Mouse (Mus musculus): ENCODE results near the gene Cacna2d3. TPM values are rescaled to one million over a fixed set of nuclear protein-coding genes. Genes with fewer than 3 reads are reported as not detected.

Cacna2d3 gene
- polyA plus RNA-seq, 1 experiment from 2014 or later: 0.99 TPM

- Histone ChIP-seq H3K4me2 (replicated peaks; ENCODE audit: low read depth) (no peak overlapping the region), H3K9me3 (ENCODE audit: control insufficient read depth) (no peaks in the 10 kb centered on the region), H3K4me1 (replicated peaks; ENCODE audit: control insufficient read depth, insufficient read depth, low read length) (no peaks in the 10 kb centered on the region), H3K36me3 (ENCODE audit: control insufficient read depth, insufficient read depth) (no peaks in the 10 kb centered on the region), H3K9ac (ENCODE audit: low read depth, low read length) (no peak overlapping the region), H3K4me3 (ENCODE audit: low read depth, low read length) (no peak overlapping the region), H3K27ac (ENCODE audit: low read depth, low read length) (no peak overlapping the region), H3K27me3 (replicated peaks; ENCODE audit: control insufficient read depth, insufficient read depth, low read length) (no peaks in the 10 kb centered on the region)
- no peak for TF ChIP-seq CTCF (IDR thresholded peaks at IDR 0.05; ENCODE audit: low read depth)
- ATAC-seq: no peak
- 89% methylated on average over 6 of the region's 6 CpGs for WGBS
Observed at GRCm38 (mm10) chr14:29111666-29112065, 610.0 kb downstream of the Cacna2d3 start.

DNA sequence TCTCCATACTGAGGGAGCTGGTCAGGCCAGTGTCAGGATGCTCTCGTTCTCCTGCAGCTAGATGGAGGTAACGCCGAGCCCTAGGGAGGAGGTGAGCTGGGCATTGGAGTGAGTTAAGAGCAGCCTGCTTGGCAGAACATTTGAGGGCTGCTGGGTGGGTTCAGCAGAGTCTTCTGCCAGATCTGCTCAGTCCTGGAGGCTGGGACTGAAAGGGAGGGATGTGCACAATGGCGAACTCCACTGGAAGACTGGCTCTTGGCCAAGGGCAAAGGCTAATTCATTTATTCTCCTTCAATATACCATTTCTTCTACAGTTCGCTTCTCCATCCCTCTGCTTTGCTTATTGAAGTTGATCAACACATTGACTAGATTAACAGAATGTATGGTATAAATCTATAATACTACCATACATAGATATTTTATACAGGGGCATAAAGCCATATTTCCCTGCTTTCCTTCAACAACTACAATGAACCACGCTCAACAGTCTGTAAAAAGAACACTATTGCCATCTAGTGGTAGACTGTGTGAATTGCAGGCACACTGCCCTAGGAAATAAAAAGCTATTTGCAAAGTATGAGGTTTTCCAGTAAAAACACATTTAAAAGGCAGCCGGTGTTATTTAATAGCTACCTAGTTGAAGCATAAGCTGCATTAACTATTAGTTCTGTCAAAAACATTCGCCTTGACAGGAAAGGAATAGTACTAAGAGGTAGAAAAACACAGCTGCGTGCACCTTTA is 611.1 kb downstream of the Cacna2d3 start:
- Histone ChIP-seq H3K9me3 (ENCODE audit: control insufficient read depth) (no peaks in the 10 kb centered on the region), H3K36me3 (ENCODE audit: control insufficient read depth, insufficient read depth) (no peaks in the 10 kb centered on the region), H3K4me1 (replicated peaks; ENCODE audit: control insufficient read depth, insufficient read depth, low read length) (no peaks in the 10 kb centered on the region), H3K27me3 (replicated peaks; ENCODE audit: control insufficient read depth, insufficient read depth, low read length) (no peaks in the 10 kb centered on the region), H3K27ac (ENCODE audit: low read depth, low read length) (no peak overlapping the region), H3K9ac (ENCODE audit: low read depth, low read length) (no peak overlapping the region), H3K4me2 (replicated peaks; ENCODE audit: low read depth) (no peak overlapping the region), H3K4me3 (ENCODE audit: low read depth, low read length) (no peak overlapping the region)
- no peak for ATAC-seq
- peak; percentile 74 for TF ChIP-seq CTCF (IDR thresholded peaks at IDR 0.05; ENCODE audit: low read depth)
- 86% methylated on average over 9 of the region's 9 CpGs for WGBS

DNA sequence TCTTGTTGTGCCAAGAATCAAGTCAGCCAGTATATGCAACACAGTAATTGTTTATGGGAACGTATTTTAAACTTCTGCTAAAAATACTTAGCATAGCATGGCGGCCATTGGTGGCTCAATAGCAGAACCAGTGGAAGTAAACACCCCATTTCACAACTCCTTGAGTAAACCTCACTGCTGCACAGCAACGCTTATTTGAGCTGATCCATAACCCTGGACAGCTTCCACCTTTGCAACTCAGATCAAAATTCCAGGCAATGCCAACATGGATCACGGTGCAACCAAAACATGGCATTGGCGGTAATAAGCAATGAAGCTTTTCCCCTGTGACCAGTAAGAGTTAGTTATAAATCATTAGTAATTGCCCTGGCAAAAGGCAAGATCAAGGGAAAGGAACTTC is 614.2 kb downstream of the Cacna2d3 start:
- Histone ChIP-seq H3K27ac (ENCODE audit: low read depth, low read length) (no peak overlapping the region), H3K9me3 (ENCODE audit: control insufficient read depth) (no peaks in the 10 kb centered on the region)

GRCm38 (mm10) chr14:29097776-29098175 is 623.9 kb downstream of the Cacna2d3 start:
- Histone ChIP-seq H3K9ac (ENCODE audit: low read depth, low read length) (no peak overlapping the region), H3K4me3 (ENCODE audit: low read depth, low read length) (no peak overlapping the region), H3K4me2 (replicated peaks; ENCODE audit: low read depth) (no peak overlapping the region), H3K36me3 (ENCODE audit: control insufficient read depth, insufficient read depth) (no peaks in the 10 kb centered on the region), H3K9me3 (ENCODE audit: control insufficient read depth) (no peaks in the 10 kb centered on the region), H3K27me3 (replicated peaks; ENCODE audit: control insufficient read depth, insufficient read depth, low read length) (no peaks in the 10 kb centered on the region), H3K4me1 (replicated peaks; ENCODE audit: control insufficient read depth, insufficient read depth, low read length) (no peaks in the 10 kb centered on the region), H3K27ac (ENCODE audit: low read depth, low read length) (no peak overlapping the region)
- TF ChIP-seq CTCF (IDR thresholded peaks at IDR 0.05; ENCODE audit: low read depth): no peak
- ATAC-seq: no peak
- 69% methylated on average over 12 of the region's 12 CpGs for WGBS

More for the DNA sequence above, 614.2 kb downstream of the Cacna2d3 start:
- WGBS: 81% methylated on average over 5 of the region's 5 CpGs
- no peak for TF ChIP-seq CTCF (IDR thresholded peaks at IDR 0.05; ENCODE audit: low read depth)
- no peaks in the 10 kb centered on the region for H3K36me3 ChIP-seq (ENCODE audit: control insufficient read depth, insufficient read depth)
- H3K27me3 ChIP-seq (replicated peaks; ENCODE audit: control insufficient read depth, insufficient read depth, low read length): no peaks in the 10 kb centered on the region
- H3K4me3 ChIP-seq (ENCODE audit: low read depth, low read length): no peak overlapping the region
- ATAC-seq: no peak
- no peak overlapping the region for H3K4me2 ChIP-seq (replicated peaks; ENCODE audit: low read depth)
- no peak overlapping the region for H3K9ac ChIP-seq (ENCODE audit: low read depth, low read length)
- no peaks in the 10 kb centered on the region for H3K4me1 ChIP-seq (replicated peaks; ENCODE audit: control insufficient read depth, insufficient read depth, low read length)

DNA sequence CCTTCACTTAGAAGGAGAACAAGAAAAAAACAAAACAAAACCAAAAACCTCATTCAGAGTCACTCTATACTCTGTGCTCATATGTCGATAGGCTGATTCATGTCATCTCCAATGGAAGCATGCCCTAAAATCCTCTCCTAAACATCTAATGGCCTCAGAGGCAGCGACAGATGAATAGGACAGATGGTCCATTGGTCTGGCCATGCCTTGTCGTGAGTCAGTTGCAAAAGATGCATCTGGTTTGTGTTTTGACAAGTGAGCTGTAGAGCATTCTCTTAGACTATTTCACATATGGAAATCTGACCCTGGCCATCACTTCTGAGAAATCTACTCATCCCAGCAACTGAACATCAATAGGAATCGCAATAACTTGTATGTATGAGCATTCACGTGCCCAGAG is 626.2 kb downstream of the Cacna2d3 start:
- no peak overlapping the region for H3K27ac ChIP-seq (ENCODE audit: low read depth, low read length)
- no peak for ATAC-seq
- no peak overlapping the region for H3K9ac ChIP-seq (ENCODE audit: low read depth, low read length)
- TF ChIP-seq CTCF (IDR thresholded peaks at IDR 0.05; ENCODE audit: low read depth): no peak
- 88% methylated on average over 5 of the region's 5 CpGs for WGBS
- H3K9me3 ChIP-seq (ENCODE audit: control insufficient read depth): no peaks in the 10 kb centered on the region
- H3K4me3 ChIP-seq (ENCODE audit: low read depth, low read length): no peak overlapping the region
- no peaks in the 10 kb centered on the region for H3K27me3 ChIP-seq (replicated peaks; ENCODE audit: control insufficient read depth, insufficient read depth, low read length)
- no peak overlapping the region for H3K4me2 ChIP-seq (replicated peaks; ENCODE audit: low read depth)
- no peaks in the 10 kb centered on the region for H3K36me3 ChIP-seq (ENCODE audit: control insufficient read depth, insufficient read depth)
- H3K4me1 ChIP-seq (replicated peaks; ENCODE audit: control insufficient read depth, insufficient read depth, low read length): no peaks in the 10 kb centered on the region

DNA sequence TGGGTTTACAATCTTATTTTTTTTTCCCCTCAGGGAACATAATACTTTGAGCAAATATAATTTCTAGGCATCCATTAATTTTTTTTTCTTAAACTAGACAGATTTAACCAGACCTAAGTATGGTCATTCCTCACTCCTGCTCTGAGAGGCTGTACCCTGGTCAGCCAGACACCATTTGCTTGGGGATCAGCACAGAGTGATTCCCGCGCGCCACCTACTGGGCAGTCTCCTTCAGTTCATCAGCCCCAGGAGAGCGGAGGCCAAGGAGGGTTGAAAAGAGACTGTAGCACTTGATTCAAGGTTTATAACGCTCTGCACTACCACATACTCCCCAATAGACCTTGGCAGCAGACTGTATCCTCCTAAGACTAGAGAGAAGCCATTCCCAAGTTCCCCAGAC is 631.6 kb downstream of the Cacna2d3 start:
- Histone ChIP-seq H3K27me3 (replicated peaks; ENCODE audit: control insufficient read depth, insufficient read depth, low read length) (no peaks in the 10 kb centered on the region), H3K27ac (ENCODE audit: low read depth, low read length) (no peak overlapping the region), H3K4me1 (replicated peaks; ENCODE audit: control insufficient read depth, insufficient read depth, low read length) (no peaks in the 10 kb centered on the region), H3K9me3 (ENCODE audit: control insufficient read depth) (no peaks in the 10 kb centered on the region), H3K9ac (ENCODE audit: low read depth, low read length) (no peak overlapping the region), H3K36me3 (ENCODE audit: control insufficient read depth, insufficient read depth) (no peaks in the 10 kb centered on the region), H3K4me2 (replicated peaks; ENCODE audit: low read depth) (no peak overlapping the region), H3K4me3 (ENCODE audit: low read depth, low read length) (no peak overlapping the region)
- 5% methylated on average over 5 of the region's 5 CpGs for WGBS
- peak; percentile 95 for TF ChIP-seq CTCF (IDR thresholded peaks at IDR 0.05; ENCODE audit: low read depth)
- ATAC-seq: 0 out of 2 replicates have a peak, but pooled peaks have one; percentile 33
